Mouse (Mus musculus) heart, adult 18-20 months (tissue): ENCODE data around the gene Numbl. TPM values are rescaled to one million over a fixed set of nuclear protein-coding genes. Genes with fewer than 3 reads are reported as not detected.
A peak's percentile ranks its signal among the peaks of the same experiment; 100 is the strongest.

Experiments
- DNase-seq, 2 experiments: peaks; one replicate each; pipeline ENCODE4 v3.0.0; 2021 to 2022; ENCODE audit warnings: mixed read lengths in 1 of 2
- total RNA-seq, 2 experiments: library from RNA; stranded (reverse); gene quantifications; 2 replicates each; pipeline ENCODE4 v1.2.3; 2021

Numbl gene
- total RNA-seq, 2 experiments from 2014 or later = 2.4 to 3.3 TPM

GRCm38 (mm10) chr7:27295956-27296355 lies 37.7 kb downstream of the Numbl start:
- DNase-seq = peak in 1 of 2 experiments; percentile 23

- DNase-seq = no peak
Measured at GRCm38 (mm10) chr7:27296518-27296917, 38.3 kb downstream of the Numbl start.

- no peak for DNase-seq
Measured at GRCm38 (mm10) chr7:27298033-27298610, 39.9 kb downstream of the Numbl start.

DNA sequence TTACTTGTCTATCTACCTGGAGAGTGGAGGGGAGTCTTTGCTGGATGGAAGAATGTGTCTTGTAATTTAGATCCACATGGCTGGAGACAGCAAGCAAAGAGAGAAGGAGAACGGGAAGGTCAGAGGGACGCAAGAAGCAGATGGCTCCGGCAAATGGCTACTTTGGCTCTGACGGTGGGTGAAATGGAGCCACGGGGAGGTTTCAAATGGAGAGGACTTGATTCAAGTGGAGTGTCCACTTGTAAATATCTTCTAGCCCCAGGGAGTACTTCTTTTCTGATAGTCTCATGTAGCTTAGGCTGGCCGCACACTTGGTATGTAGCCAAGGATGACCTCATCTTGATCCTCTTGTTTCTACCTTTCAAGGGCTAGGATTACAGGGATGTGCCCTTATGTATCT lies 40.6 kb downstream of the Numbl start:
- DNase-seq = no peak

DNA sequence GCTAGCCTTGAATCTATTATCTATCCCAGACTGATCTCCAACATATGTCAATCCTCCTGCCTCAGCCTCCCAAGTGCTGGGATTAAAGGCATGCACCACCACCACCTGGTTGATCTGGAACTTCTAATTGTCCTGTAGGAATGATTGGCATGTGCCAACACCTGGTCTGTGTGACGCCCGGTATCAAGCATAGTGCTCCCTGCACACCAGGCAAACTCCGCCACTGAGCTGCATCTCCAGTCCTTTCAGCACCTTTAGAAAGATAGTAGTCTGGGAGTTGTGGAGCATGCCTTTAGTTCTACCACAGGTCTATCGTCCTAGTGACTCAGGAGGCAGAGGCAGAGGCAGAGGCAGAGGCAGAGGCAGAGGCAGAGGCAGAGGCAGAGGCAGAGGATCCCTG lies 42.1 kb downstream of the Numbl start:
- no peak for DNase-seq

DNA sequence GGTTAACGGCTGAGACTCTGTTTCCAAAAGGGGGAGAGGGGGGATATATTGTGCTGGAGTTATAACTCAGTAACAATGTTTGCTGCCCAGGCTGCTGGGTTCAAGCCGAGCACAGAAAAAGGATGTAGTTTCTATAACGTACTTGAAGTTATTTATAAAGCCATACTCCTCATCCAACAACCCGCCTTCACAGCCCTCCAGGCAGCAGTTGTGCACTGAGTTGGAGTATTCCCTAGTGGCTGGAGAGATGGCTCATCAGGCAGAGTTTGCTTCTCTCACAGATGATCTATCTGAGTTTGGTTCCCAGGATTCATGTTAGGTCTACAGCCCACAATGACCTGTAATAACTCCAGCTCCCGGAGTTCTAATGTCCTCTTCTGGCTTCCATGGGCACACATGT lies 42.6 kb downstream of the Numbl start:
- no peak for DNase-seq

DNA sequence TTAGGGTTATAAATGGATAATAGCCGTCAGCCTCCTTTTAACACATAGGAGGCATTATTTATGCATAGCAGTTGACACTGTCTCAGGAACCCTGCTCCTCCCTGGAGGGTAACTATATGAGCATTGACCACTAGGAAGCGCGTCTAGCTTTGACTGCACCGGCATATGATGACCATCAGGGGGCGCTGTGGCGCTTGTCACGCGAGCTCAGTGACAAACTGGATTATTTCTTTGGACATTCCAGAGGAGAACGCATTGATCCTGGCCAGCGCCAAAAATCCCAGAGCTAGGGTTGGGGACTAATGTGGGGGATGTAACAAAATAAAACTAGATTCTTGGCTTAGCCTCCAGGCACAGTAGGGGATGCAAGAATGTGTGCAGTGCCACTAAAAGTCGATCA lies 43.9 kb downstream of the Numbl start:
- DNase-seq = peak; percentile 77 to 91

GRCm38 (mm10) chr7:27305091-27305730 lies 47.0 kb downstream of the Numbl start:
- no peak for DNase-seq

- peak in 1 of 2 experiments; percentile 70 for DNase-seq
Measured at GRCm38 (mm10) chr7:27306161-27307160, 48.2 kb downstream of the Numbl start.

- DNase-seq = no peak
Measured at GRCm38 (mm10) chr7:27307551-27307950, 49.3 kb downstream of the Numbl start.

DNA sequence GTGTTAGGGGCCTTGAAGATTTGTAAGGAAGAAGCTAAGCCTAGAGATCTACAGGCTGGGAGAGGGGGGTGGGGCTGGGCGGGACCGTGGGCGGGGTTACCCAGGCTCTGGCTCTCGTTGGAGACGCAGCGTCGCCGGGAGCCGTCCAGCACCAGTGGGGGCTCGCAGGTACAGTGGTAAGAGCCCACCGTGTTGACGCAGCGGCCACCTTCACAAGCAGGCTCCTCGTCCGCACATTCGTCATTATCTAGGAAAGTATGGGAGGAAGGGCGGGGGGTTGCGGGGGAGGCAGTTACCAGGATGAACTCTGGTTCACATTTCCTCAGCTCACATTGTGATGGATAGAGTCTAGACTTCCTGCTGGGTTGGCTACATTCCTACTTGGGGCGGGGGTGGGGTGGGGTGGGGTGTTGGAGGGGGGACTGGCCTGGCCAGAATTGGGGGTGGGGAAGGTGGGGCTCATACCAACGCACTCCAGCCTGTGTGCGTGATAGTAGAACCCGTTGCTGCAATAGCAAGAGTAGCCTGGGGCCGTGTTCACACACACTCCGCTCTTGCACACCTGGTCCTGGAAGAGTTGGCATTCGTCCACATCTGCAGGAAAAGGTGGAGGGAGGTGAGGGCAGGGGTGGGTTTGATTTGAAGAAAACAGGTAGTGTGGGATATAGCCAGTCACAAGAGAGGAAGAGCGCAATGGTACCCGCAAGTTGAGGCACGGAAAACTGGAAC lies 50.8 kb downstream of the Numbl start:
- DNase-seq = no peak

- DNase-seq = no peak
Measured at GRCm38 (mm10) chr7:27309832-27310231, 51.6 kb downstream of the Numbl start.

GRCm38 (mm10) chr7:27310306-27310705 lies 52.1 kb downstream of the Numbl start:
- peak; percentile 78 to 79 for DNase-seq

GRCm38 (mm10) chr7:27310996-27311535 lies 52.8 kb downstream of the Numbl start:
- no peak for DNase-seq

DNA sequence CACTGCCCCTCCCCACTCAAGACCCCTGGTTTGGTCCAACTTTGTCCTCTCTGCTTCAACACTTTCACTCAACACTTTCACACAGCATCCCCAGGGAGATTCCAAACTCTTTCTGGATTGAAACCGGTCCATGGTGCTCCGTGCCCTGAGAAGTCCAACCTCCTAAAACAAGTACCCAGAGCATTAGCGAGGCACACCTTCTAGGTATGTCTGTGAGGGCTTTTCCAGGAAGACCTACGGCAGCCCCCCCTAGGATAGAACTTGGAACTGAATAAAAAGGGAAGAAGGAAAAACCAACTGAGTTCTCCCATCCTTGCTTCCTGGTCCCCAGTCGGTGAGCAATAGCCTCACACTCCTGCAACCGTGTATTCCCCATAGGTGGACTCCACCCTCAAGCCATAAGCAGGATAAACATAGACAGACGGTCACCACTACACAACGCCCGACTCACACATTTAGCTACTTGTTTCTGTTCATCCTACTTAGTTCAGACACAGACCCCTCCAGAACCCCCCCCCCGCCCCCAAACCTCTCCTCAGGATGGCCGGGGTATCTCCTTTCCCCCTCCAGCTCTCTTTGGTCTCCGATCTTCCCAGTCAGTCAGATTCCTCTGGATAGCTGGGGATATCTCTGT lies 53.5 kb downstream of the Numbl start:
- no peak for DNase-seq

- no peak for DNase-seq
Measured at GRCm38 (mm10) chr7:27314393-27314792, 56.2 kb downstream of the Numbl start.

- peak; percentile 67 to 85 for DNase-seq
Measured at GRCm38 (mm10) chr7:27315958-27316357, 57.7 kb downstream of the Numbl start.

DNA sequence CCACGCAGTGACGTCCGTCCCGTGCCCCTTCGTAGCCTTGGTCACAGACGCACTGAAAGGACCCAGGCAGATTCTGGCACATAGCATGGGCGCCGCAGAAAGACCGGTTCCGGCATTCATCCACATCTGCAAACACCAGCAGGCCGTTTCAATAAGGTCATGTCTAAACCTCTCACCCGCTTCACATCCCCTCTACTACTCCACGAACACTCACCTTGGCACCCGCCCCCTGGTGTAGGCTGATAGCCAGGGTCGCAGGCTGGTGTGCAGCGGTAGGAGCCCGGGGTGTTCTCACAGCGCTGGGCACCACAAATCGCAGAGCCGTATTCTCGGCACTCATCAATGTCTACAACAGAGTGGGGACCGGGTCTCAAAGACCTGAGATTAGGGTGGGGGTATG lies 61.2 kb downstream of the Numbl start:
- no peak for DNase-seq

GRCm38 (mm10) chr7:27322291-27322690 lies 64.1 kb downstream of the Numbl start:
- peak in 1 of 2 experiments; percentile 68 for DNase-seq

GRCm38 (mm10) chr7:27323001-27323400 lies 64.8 kb downstream of the Numbl start:
- DNase-seq = no peak

DNA sequence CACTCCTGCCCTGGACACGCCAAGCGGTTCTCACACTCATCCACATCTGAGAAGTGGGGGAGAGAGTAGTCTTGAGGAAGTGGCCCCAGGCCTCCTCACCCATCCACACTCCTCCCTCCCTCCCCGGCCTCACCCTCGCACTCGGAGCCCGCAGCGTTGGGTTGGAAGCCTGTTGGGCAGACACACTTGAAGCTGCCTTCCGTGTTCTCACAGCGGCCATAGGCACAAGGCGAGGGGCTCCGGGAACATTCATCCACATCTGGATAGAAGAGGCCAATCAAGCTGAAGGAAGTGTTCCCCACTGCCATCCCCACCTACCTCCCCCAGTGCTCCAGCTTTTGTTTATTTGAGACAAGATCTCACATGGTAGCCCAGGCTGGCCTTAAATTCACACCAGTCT lies 65.9 kb downstream of the Numbl start:
- no peak for DNase-seq
